In genomic region chr11:118234929-118235328, GRCm38 (mm10) we compare ENCODE assay signal across 14 mouse cellular contexts. TPM values are rescaled to one million over a fixed set of nuclear protein-coding genes. Genes with fewer than 3 reads are reported as not detected.
DNase-seq lines count a peak whose midpoint lies in the region; ATAC-seq lines count a peak whose summit lies in the region.
"Had no signal": no experiment of that assay in that cellular context is flagged by ENCODE, and none has a peak within 500 bp of the region (broad histone marks: within the 10 kb centered on the region; RNA-seq: fewer than 3 reads in every experiment).

No protein-coding gene starts in this region.

- no peak overlapping the region for H3K4me2 ChIP-seq in hindbrain, embryonic 14.5 days (replicated peaks)
- no peak overlapping the region for H3K4me2 ChIP-seq in liver, embryonic 11.5 days
- H3K4me2 ChIP-seq in midbrain, embryonic 11.5 days = no peak overlapping the region
- H3K4me2 ChIP-seq: limb, embryonic 13.5 days had no signal

- peaks cover 44% of the 10 kb centered on the region for H3K4me1 ChIP-seq in hindbrain, embryonic 10.5 days (replicated peaks)
- peaks cover 6% of the 10 kb centered on the region for H3K4me1 ChIP-seq in hindbrain, embryonic 14.5 days (replicated peaks; ENCODE audit: control insufficient read depth, insufficient read depth, low read length)
- peaks cover 38% of the 10 kb centered on the region for H3K4me1 ChIP-seq in liver, embryonic 11.5 days (replicated peaks; ENCODE audit: control insufficient read depth, insufficient read depth, low read length)
- H3K4me1 ChIP-seq in megakaryocyte, embryonic 14.5 days = peaks cover 92% of the 10 kb centered on the region
- H3K4me1 ChIP-seq in midbrain, embryonic 11.5 days (ENCODE audit: control insufficient read depth, insufficient read depth, low read length) = peaks cover 12% of the 10 kb centered on the region

- DNase-seq in hindbrain, embryonic 10.5 days (ENCODE audit: low spot score) = no peak
- no peak for DNase-seq in hindbrain, embryonic 14.5 days (ENCODE audit: low spot score)
- no peak for DNase-seq in liver, embryonic 11.5 days (ENCODE audit: low spot score)
- DNase-seq in liver = no peak
- no peak for DNase-seq in frontal cortex, postnatal 14 days (ENCODE audit: low spot score in 2 of 2)
- DNase-seq in midbrain, embryonic 11.5 days (ENCODE audit: low spot score, missing footprints) = no peak
- DNase-seq: adrenal gland, postnatal 25 days; cerebellum, adult 11-12 months; gastrocnemius, postnatal 10 days; kidney, adult 18-20 months had no signal

- no peaks in the 10 kb centered on the region for H3K27me3 ChIP-seq in hindbrain, embryonic 10.5 days (ENCODE audit: insufficient read depth, poor library complexity, severe bottlenecking)
- no peaks in the 10 kb centered on the region for H3K27me3 ChIP-seq in hindbrain, embryonic 14.5 days (ENCODE audit: control insufficient read depth, insufficient read depth, low read length)
- H3K27me3 ChIP-seq in liver, embryonic 11.5 days (replicated peaks; ENCODE audit: control insufficient read depth, insufficient read depth, low read length) = no peaks in the 10 kb centered on the region
- H3K27me3 ChIP-seq in megakaryocyte, embryonic 14.5 days (replicated peaks) = peaks cover 1% of the 10 kb centered on the region
- no peaks in the 10 kb centered on the region for H3K27me3 ChIP-seq in midbrain, embryonic 11.5 days (ENCODE audit: control insufficient read depth, insufficient read depth, low read length)
- H3K27me3 ChIP-seq: limb, embryonic 13.5 days had no signal

- H3K27ac ChIP-seq in hindbrain, embryonic 10.5 days = peak overlapping the region; percentile 35; the same call in 1 of the 2 replicates
- no peak overlapping the region for H3K27ac ChIP-seq in hindbrain, embryonic 14.5 days
- peak overlapping the region; percentile 45; the same call in 1 of the 2 replicates for H3K27ac ChIP-seq in liver, embryonic 11.5 days (ENCODE audit: low read depth, low read length)
- H3K27ac ChIP-seq in midbrain, embryonic 11.5 days (ENCODE audit: low read depth, low read length) = no peak overlapping the region
- H3K27ac ChIP-seq: forebrain, embryonic 10.5 days; limb, embryonic 13.5 days had no signal

- no peaks in the 10 kb centered on the region for H3K9me3 ChIP-seq in hindbrain, embryonic 10.5 days
- H3K9me3 ChIP-seq in hindbrain, embryonic 14.5 days (ENCODE audit: control insufficient read depth, low read length) = no peaks in the 10 kb centered on the region
- H3K9me3 ChIP-seq in liver, embryonic 11.5 days (ENCODE audit: control insufficient read depth, low read length) = no peaks in the 10 kb centered on the region
- no peaks in the 10 kb centered on the region for H3K9me3 ChIP-seq in megakaryocyte, embryonic 14.5 days
- no peaks in the 10 kb centered on the region for H3K9me3 ChIP-seq in midbrain, embryonic 11.5 days (ENCODE audit: control insufficient read depth, low read length)
- H3K9me3 ChIP-seq: forebrain, embryonic 10.5 days; limb, embryonic 13.5 days had no signal

- H3K36me3 ChIP-seq in hindbrain, embryonic 10.5 days = no peaks in the 10 kb centered on the region
- H3K36me3 ChIP-seq in hindbrain, embryonic 14.5 days (replicated peaks; ENCODE audit: control insufficient read depth, insufficient read depth) = no peaks in the 10 kb centered on the region
- H3K36me3 ChIP-seq in liver, embryonic 11.5 days (ENCODE audit: control insufficient read depth, insufficient read depth, low read length) = no peaks in the 10 kb centered on the region
- H3K36me3 ChIP-seq in megakaryocyte, embryonic 14.5 days (replicated peaks; ENCODE audit: low read length) = no peaks in the 10 kb centered on the region
- no peaks in the 10 kb centered on the region for H3K36me3 ChIP-seq in midbrain, embryonic 11.5 days (ENCODE audit: control insufficient read depth, insufficient read depth, low read length)
- H3K36me3 ChIP-seq: forebrain, embryonic 10.5 days; limb, embryonic 13.5 days had no signal

- WGBS in hindbrain, embryonic 10.5 days = 79% methylated on average over 7 of the region's 7 CpGs
- WGBS in hindbrain, embryonic 14.5 days = 84% methylated on average over 7 of the region's 7 CpGs
- 63% methylated on average over 7 of the region's 7 CpGs for WGBS in liver, embryonic 11.5 days
- WGBS in midbrain, embryonic 11.5 days = 80% methylated on average over 7 of the region's 7 CpGs

- H3K4me3 ChIP-seq in hindbrain, embryonic 10.5 days = no peak overlapping the region
- no peak overlapping the region for H3K4me3 ChIP-seq in hindbrain, embryonic 14.5 days (replicated peaks; ENCODE audit: low read length)
- no peak overlapping the region for H3K4me3 ChIP-seq in liver, embryonic 11.5 days (ENCODE audit: low read depth, low read length)
- peak overlapping the region; percentile 65 for H3K4me3 ChIP-seq in megakaryocyte, embryonic 14.5 days (replicated peaks)
- no peak overlapping the region for H3K4me3 ChIP-seq in midbrain, embryonic 11.5 days (ENCODE audit: low read depth, low read length)
- H3K4me3 ChIP-seq: forebrain, embryonic 10.5 days; limb, embryonic 13.5 days had no signal

- no peak overlapping the region for H3K9ac ChIP-seq in hindbrain, embryonic 14.5 days
- no peak overlapping the region for H3K9ac ChIP-seq in liver, embryonic 11.5 days (ENCODE audit: low read depth, low read length)
- H3K9ac ChIP-seq in midbrain, embryonic 11.5 days (ENCODE audit: low read length) = no peak overlapping the region
- H3K9ac ChIP-seq: limb, embryonic 13.5 days had no signal

- ATAC-seq in hindbrain, embryonic 14.5 days (ENCODE audit: low FRiP score) = no peak
- no peak for ATAC-seq in liver, embryonic 11.5 days (replicated peaks; ENCODE audit: low FRiP score)
- peak; percentile 26; the same call in 1 of the 2 replicates for ATAC-seq in granulocyte monocyte progenitor cell, adult 5-6 weeks (replicated peaks; ENCODE audit: poor library complexity, severe bottlenecking)
- no peak for ATAC-seq in midbrain, embryonic 11.5 days (ENCODE audit: low FRiP score)

RNA-seq across cellular contexts. Expression of gene Cyth1, which starts 13.5 kb away (rescaled TPM):
- 13.9 and 23.0 TPM in 2 replicates for polyA plus RNA-seq in hindbrain, embryonic 10.5 days (2016; fragmentation: Nextera tagmentation; extraction: Ambion mirVana)
- polyA plus RNA-seq in hindbrain, embryonic 14.5 days (2014; fragmentation: Nextera tagmentation; extraction: Ambion mirVana) = 18.1 and 18.7 TPM in 2 replicates
- 6.1 and 6.7 TPM in 2 replicates for polyA plus RNA-seq in liver, embryonic 11.5 days (2014; fragmentation: Nextera tagmentation; extraction: Ambion mirVana)
- 24.9 and 27.7 TPM in 2 replicates for total RNA-seq in granulocyte monocyte progenitor cell, adult 5-6 weeks (2014; fragmentation: Nextera tagmentation)
- 38.6 and 43.6 TPM in 2 replicates for total RNA-seq in granulocyte monocyte progenitor cell, adult 5-6 weeks (2017)
- 4.4 and 9.3 TPM in 2 replicates for polyA plus RNA-seq in megakaryocyte, embryonic 14.5 days (2012; ENCODE audit: insufficient read depth, low replicate concordance)
- polyA plus RNA-seq in midbrain, embryonic 11.5 days (2014; fragmentation: Nextera tagmentation; extraction: Ambion mirVana) = 12.3 and 12.8 TPM in 2 replicates

RNA-seq across cellular contexts. Expression of gene Usp36, which starts 55.1 kb away (rescaled TPM):
- 18.9 and 21.6 TPM in 2 replicates for polyA plus RNA-seq in hindbrain, embryonic 10.5 days (2016; fragmentation: Nextera tagmentation; extraction: Ambion mirVana)
- polyA plus RNA-seq in hindbrain, embryonic 14.5 days (2014; fragmentation: Nextera tagmentation; extraction: Ambion mirVana) = 11.9 and 13.6 TPM in 2 replicates
- 19.2 and 20.8 TPM in 2 replicates for polyA plus RNA-seq in liver, embryonic 11.5 days (2014; fragmentation: Nextera tagmentation; extraction: Ambion mirVana)
- 27.6 and 28.6 TPM in 2 replicates for total RNA-seq in granulocyte monocyte progenitor cell, adult 5-6 weeks (2014; fragmentation: Nextera tagmentation)
- total RNA-seq in granulocyte monocyte progenitor cell, adult 5-6 weeks (2017) = 9.3 and 12.5 TPM in 2 replicates
- polyA plus RNA-seq in megakaryocyte, embryonic 14.5 days (2012; ENCODE audit: insufficient read depth, low replicate concordance) = 14.8 and 17.4 TPM in 2 replicates
- polyA plus RNA-seq in midbrain, embryonic 11.5 days (2014; fragmentation: Nextera tagmentation; extraction: Ambion mirVana) = 8.7 and 9.0 TPM in 2 replicates

Comparison
In these comparisons a context has a peak if more than half of its experiments do, and no peak if none do; other contexts are left out.
1. H3K27ac ChIP-seq: peak in hindbrain, embryonic 10.5 days (single experiment) and liver, embryonic 11.5 days (single experiment); none in hindbrain, embryonic 14.5 days (single experiment) and midbrain, embryonic 11.5 days (single experiment).